Mouse (Mus musculus) ES-E14 (cell line): ENCODE results near the gene H2al1a. TPM values are rescaled to one million over a fixed set of nuclear protein-coding genes. Genes with fewer than 3 reads are reported as not detected.

Source experiments
- DNase-seq: peaks from one replicate; pipeline ENCODE4 v3.0.0-alpha.2; 2013; ENCODE audit warnings: low read depth, low spot score
- H3K27ac ChIP-seq: 2 replicates; pipeline ENCODE4 v1.5.1; 2012; ENCODE audit warnings: low read depth, mild to moderate bottlenecking, low read length, moderate library complexity, mixed read lengths; ENCODE audit not compliant: poor library complexity, insufficient read depth, severe bottlenecking
- H3K36me3 ChIP-seq: 2 replicates; pipeline ENCODE4 v1.6.1; 2012; ENCODE audit warnings: mild to moderate bottlenecking, low read length, moderate library complexity, mixed read lengths; ENCODE audit not compliant: control insufficient read depth, poor library complexity, insufficient read depth, severe bottlenecking
- H3K4me1 ChIP-seq, 2 experiments: fragments of 150-350 bp in 1 of 2; sonication (generic) in 1 of 2; 2 replicates each; pipeline ENCODE4 v1.6.1; 2012; ENCODE audit warnings: low read length in 2 of 2, mild to moderate bottlenecking in 1 of 2, mixed read lengths in 1 of 2; ENCODE audit not compliant: control insufficient read depth in 2 of 2, insufficient read depth in 2 of 2, poor library complexity in 1 of 2
- H3K4me3 ChIP-seq, 2 experiments: fragments of 150-350 bp in 1 of 2; sonication (generic) in 1 of 2; 2 replicates each; pipeline ENCODE4 v1.5.1; 2012; ENCODE audit warnings: low read length in 2 of 2, low read depth in 1 of 2, mild to moderate bottlenecking in 1 of 2, mixed read lengths in 1 of 2; ENCODE audit not compliant: insufficient read depth in 1 of 2, poor library complexity in 1 of 2, severe bottlenecking in 1 of 2
- H3K9ac ChIP-seq: 2 replicates; pipeline ENCODE4 v1.6.1; 2012; ENCODE audit warnings: low read depth, mild to moderate bottlenecking, low read length, mixed read lengths; ENCODE audit not compliant: poor library complexity, insufficient read depth, severe bottlenecking
- H3K9me3 ChIP-seq: fragments of 150-350 bp; sonication (generic); 2 replicates; pipeline ENCODE4 v1.6.1; 2012; ENCODE audit warnings: low read depth, mild to moderate bottlenecking, low read length; ENCODE audit not compliant: control insufficient read depth, insufficient read depth
- HCFC1 ChIP-seq: IDR thresholded peaks from 2 replicates; pipeline ENCODE4 v1.6.1; 2012; ENCODE audit warnings: low read length, inconsistent platforms, borderline replicate concordance; ENCODE audit not compliant: insufficient read depth
- ZNF384 ChIP-seq: IDR thresholded peaks from 2 replicates; pipeline ENCODE4 v1.6.1; 2012; ENCODE audit warnings: low read depth, low read length, inconsistent platforms
- in situ Hi-C, 2 experiments: fragments of 600-800 bp; cut with MboI; formaldehyde crosslinking; loops; one replicate each; pipeline ENCODE4 v1.15.1; 2025; ENCODE audit warnings: low sequenced_read_pairs in 2 of 2, inconsistent platforms in 1 of 2; ENCODE audit not compliant: unreplicated experiment in 2 of 2
- total RNA-seq: library from RNA; depleted of rRNA; stranded (reverse); fragments of 300-350 nt; gene quantifications from 2 replicates; pipeline ENCODE4 v1.2.3, GENCODE M21; 2012; rRNA removed

H2al1a gene
- total RNA-seq, 1 experiment = not detected

DNA sequence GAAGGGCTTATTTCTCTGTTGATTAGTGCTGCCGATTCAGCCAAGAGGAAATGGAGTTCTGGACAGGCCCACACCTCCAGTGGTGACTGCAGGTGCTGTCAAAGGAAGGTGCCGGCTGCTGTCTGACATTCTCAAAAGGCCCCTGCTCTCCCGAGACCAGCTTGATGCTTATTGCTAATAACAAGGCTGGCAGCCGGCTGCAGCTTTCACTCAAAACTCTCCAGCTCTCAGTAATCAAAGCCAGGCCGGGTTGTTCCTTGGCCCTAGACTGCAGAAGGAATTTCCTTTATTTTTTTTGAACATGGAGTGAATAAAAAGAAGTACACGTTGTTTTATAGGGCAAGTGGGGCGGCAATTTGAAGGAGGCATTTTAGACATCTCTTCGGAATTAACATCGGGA lies 46.7 kb downstream of the H2al1a start:
- DNase-seq = no peak
- Histone ChIP-seq H3K9ac (no peak overlapping the region), H3K27ac (no peak overlapping the region), H3K4me3 (no peak overlapping the region), H3K4me1 (no peaks in the 10 kb centered on the region), H3K9me3 (no peaks in the 10 kb centered on the region), H3K36me3 (no peaks in the 10 kb centered on the region)
- in situ Hi-C loops = no loop called here
- TF ChIP-seq ZNF384 = no peak

DNA sequence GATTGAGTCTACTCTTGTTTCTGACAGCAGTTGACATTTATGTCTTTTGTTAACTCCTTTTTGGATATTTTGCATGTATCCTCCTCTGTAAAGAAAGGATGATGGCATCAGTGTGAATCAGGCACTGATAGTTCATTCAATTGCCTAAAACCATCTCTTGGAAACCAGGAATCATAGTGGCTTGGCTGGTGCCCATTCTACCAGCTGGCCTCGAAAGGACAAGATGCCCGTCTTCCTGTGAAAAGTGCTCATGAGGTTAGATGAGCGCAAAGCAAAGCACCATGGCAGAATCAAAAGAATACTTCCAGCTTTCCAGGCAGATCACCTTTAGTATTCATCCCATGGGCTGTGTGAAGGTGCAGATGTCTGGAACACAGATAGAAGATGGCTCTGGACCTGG lies 47.7 kb downstream of the H2al1a start:
- H3K4me3 ChIP-seq = no peak overlapping the region
- H3K4me1 ChIP-seq = no peaks in the 10 kb centered on the region
- H3K36me3 ChIP-seq = no peaks in the 10 kb centered on the region
- in situ Hi-C loops = no loop called here
- no peaks in the 10 kb centered on the region for H3K9me3 ChIP-seq
- no peak overlapping the region for H3K27ac ChIP-seq
- no peak for TF ChIP-seq HCFC1
- TF ChIP-seq ZNF384 = no peak
- H3K9ac ChIP-seq = no peak overlapping the region
- no peak for DNase-seq

Other genes starting within 250 kb of the H2al1a start
- gene H2al1b, start 3.2 kb downstream of the H2al1a start, total RNA-seq = not detected in 2 replicates
- not detected in 2 replicates for gene H2al1c, start 6.4 kb downstream of the H2al1a start, total RNA-seq
- not detected in 2 replicates for gene H2al1d, start 9.6 kb downstream of the H2al1a start, total RNA-seq
- not detected in 2 replicates for gene H2al1e, start 12.7 kb downstream of the H2al1a start, total RNA-seq
- not detected in 2 replicates for gene H2al1f, start 15.9 kb downstream of the H2al1a start, total RNA-seq
- not detected in 2 replicates for gene H2al1g, start 19.0 kb downstream of the H2al1a start, total RNA-seq
- gene H2al1h, start 22.2 kb downstream of the H2al1a start, total RNA-seq = not detected in 2 replicates
- not detected in 2 replicates for gene H2al1i, start 25.4 kb downstream of the H2al1a start, total RNA-seq
- gene H2al1j, start 28.6 kb downstream of the H2al1a start, total RNA-seq = not detected in 2 replicates